Mouse (Mus musculus) megakaryocyte-erythroid progenitor cell, adult 5-6 weeks (primary cell): ENCODE data around the gene Lcor. TPM values are rescaled to one million over a fixed set of nuclear protein-coding genes. Genes with fewer than 3 reads are reported as not detected.

Experiments used
- ATAC-seq: replicated peaks from 2 replicates; pipeline ENCODE4 v1.8.0; 2016; ENCODE audit warnings: mild to moderate bottlenecking, inconsistent platforms; ENCODE audit not compliant: severe bottlenecking, poor library complexity, low FRiP score, low TSS enrichment
- total RNA-seq, 2 experiments: library from RNA; stranded (forward) in 1 of 2; stranded (reverse) in 1 of 2; fragments of 200-1000, 215-1000 nt in 1 of 2; fragments of >200 nt in 1 of 2; fragmentation: Nextera tagmentation in 1 of 2; gene quantifications; 2 replicates each; pipeline ENCODE4 v1.2.3; 2014 to 2017

Gene Lcor
- total RNA-seq, 2 experiments from 2014 or later, result 13.1 to 13.4 TPM

GRCm38 (mm10) chr19:41611683-41612082 is 129.2 kb downstream of the Lcor start:
- ATAC-seq, result no peak

Other genes with a start within 250 kb of the Lcor start
- 59.1 and 63.9 TPM in 2 replicates for gene Tm9sf3, start 218.6 kb upstream of the Lcor start, total RNA-seq (2014; fragmentation: Nextera tagmentation)
- 180 and 214 TPM in 2 replicates for gene Tm9sf3, start 218.6 kb upstream of the Lcor start, total RNA-seq (2017)
- 1.5 and 2.3 TPM in 2 replicates for gene Pik3ap1, start 97.5 kb upstream of the Lcor start, total RNA-seq (2014; fragmentation: Nextera tagmentation)
- gene Pik3ap1, start 97.5 kb upstream of the Lcor start, total RNA-seq (2017), result 1.2 and 1.4 TPM in 2 replicates
- gene Gm340, start 99.7 kb downstream of the Lcor start, total RNA-seq (2014; fragmentation: Nextera tagmentation), result 13.1 and 22.3 TPM in 2 replicates
- gene Gm340, start 99.7 kb downstream of the Lcor start, total RNA-seq (2017), result 9.3 and 11.7 TPM in 2 replicates